Mouse (Mus musculus): ENCODE data around the gene Mettl9.

- TF ChIP-seq CTCF (IDR thresholded peaks at IDR 0.05; ENCODE audit: low read depth, low read length) (no peak), GATA1 (IDR thresholded peaks at IDR 0.05; ENCODE audit: borderline replicate concordance, low read length) (no peak), POLR2AphosphoS5 (IDR thresholded peaks at IDR 0.05; ENCODE audit: insufficient replicate concordance, low read depth, low read length) (no peak)
These were observed 25.4 kb downstream of the Mettl9 start for GRCm38 (mm10) chr7:121059477-121060218.

Measured in G1E (cell line).